Mouse (Mus musculus) cerebellum, adult 18-20 months (tissue): ENCODE measurements around the gene Erg28.

Experiments used
- DNase-seq, 2 experiments: peaks; one replicate each; pipeline ENCODE4 v3.0.0; 2021

Erg28 gene

DNA sequence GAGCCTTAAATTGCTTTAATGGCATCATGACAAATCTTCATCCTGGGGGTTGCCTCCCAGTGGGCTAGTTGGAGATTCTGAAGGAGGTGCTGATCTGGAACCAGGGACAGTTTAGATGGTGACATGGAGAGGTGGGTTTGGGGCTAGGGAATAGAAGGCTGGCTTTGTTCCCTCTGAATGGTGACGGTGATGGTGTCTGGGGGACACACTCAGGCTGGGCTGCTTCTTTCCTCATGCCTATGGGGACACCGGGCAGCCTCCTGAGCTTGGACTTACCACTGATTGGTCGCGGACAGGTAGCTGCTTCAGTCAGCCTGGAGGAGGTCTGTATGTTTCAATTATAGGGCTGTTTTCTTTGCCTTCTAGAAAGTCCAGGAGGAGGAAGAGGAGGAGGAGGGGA is 12.7 kb downstream of the Erg28 start:
- no peak for DNase-seq

DNA sequence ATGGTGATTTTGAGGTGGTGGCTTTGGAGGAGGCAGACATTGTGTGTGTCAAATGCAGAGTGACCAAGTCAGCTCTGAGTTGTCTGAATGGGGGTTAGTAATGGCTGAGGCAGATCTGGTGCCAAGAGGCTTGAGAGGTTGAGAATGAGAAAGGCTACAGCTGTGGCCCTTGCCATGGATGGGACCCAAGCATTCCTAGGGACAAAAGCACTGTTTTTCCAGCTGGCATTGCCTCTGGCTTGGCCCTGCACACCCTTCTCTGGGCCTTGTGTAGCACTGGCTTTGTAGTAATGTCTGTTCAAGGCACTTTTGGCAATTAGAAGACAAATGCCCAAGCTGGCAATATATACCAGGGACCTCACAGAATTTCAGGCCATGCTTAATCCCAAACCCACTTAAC is 13.4 kb downstream of the Erg28 start:
- no peak for DNase-seq

DNA sequence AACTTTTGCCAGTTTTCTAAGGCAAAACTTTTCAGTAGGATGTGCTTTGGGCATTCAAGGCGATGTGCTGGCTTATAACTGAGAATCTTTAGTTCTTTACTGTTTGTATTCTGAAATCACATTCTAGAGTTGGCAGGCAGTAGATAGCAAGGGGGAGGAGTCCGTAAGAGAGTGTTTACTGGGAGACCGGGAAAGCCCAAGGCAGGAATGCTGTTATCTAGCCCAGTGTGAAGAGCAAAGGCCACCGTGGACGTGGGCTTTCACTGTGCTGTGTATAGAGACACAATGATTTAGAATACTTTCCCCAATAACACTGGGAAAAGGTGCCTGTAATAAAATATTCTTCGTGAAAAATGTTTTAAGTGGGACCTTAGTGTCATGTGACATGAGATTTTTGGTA is 14.6 kb downstream of the Erg28 start:
- DNase-seq: no peak

DNA sequence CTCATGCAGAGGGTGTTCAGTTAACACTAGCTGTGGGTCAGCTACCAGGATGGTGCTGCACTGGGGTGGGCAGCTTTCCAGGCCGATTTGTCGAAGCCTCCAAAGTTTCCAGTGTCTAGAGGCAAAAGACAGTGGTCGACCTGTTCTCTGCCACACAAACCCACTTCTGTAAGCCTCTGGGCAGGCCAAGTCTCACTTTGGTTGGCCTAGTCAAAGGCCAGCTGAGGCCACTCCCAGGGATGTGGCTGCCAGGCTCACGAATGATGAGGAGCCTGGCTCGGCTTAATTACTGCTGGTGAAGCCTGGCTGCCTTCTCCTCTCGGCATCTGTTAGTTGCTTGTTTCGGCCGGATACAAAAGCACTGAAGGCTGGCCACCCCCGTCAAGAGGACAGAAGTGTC is 24.3 kb downstream of the Erg28 start:
- DNase-seq: no peak

DNA sequence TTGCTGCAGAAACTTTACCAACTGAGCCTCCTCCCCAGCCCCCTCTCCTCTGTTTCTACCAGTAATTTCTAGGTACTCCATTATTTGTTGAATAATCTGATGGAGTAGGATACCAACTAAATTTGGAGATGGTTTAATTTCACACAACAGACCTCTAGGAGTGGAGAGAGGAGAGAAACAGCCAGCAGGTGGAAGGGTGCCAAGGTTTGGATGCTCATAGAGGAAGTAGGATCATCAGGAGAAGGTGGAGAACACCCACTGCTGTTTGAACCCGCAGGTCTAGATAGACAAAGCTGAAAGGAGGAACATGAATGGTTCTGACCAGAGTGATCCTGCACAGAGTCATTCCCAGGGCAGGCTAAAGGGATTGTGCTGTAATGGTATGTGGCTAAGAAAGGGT is 28.8 kb downstream of the Erg28 start:
- DNase-seq: no peak

DNA sequence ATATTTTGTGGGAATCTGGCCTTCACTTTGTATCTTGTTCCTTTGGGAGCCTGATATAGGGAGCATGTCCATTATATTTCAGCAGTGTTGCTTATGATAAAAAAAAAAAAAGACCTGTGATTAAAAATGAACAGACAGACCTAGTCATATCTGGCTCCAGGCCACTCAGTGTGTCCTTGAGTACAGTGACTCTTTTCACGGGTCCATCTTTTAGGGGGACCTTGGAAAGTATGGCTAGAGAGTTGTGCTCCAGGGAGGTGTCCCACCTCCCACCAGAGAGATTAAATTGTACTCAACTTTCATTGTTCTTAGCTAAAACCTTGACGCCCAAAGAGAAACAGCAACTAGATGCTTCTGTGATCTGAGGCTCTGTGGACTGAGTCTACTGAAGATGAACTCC is 30.3 kb downstream of the Erg28 start:
- DNase-seq: no peak

DNA sequence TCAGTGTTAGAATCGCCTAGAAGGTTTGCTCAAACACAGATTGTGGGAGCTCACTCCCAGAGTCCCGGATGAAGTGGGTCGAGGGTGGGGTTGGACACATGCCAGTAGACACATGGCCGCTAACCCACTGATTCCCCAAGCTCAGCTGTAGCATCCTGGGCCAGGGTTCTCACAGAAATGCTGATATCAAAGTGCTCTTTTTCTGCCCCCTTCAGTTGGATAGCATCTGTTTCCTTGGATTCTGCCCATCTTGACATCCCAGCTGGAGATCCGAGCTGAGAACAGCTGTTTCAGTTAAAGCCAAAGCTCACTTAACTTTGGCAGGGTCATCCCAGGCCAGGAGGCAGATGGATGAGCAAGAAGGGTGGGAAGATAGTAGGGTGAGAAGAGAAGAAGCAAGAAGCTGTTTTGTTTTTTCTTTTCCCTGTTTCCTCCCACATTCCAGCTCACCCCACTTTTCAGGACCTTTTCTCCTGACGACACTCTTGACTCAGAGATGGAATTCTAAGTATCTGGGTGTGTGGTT is 31.5 kb downstream of the Erg28 start:
- no peak for DNase-seq

DNA sequence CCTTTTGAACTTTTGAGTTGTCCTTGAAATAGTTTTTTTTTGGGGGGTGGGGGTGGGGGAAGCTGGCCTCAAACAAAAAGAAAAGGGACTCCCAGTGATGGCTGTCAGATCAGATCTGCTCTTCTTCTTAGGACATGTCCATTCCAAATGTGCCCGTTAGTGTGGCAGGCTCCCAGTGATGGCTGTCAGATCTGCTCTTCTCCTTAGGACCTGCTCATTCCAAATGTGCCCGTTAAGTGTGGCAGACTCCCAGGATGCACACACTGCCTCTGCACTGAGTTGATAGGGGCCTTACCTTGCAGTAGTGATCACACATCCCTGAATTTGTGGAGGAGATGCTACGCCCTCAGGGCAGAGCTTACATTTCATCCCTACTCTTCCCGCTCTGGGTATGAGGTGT is 32.2 kb downstream of the Erg28 start:
- DNase-seq: no peak

DNA sequence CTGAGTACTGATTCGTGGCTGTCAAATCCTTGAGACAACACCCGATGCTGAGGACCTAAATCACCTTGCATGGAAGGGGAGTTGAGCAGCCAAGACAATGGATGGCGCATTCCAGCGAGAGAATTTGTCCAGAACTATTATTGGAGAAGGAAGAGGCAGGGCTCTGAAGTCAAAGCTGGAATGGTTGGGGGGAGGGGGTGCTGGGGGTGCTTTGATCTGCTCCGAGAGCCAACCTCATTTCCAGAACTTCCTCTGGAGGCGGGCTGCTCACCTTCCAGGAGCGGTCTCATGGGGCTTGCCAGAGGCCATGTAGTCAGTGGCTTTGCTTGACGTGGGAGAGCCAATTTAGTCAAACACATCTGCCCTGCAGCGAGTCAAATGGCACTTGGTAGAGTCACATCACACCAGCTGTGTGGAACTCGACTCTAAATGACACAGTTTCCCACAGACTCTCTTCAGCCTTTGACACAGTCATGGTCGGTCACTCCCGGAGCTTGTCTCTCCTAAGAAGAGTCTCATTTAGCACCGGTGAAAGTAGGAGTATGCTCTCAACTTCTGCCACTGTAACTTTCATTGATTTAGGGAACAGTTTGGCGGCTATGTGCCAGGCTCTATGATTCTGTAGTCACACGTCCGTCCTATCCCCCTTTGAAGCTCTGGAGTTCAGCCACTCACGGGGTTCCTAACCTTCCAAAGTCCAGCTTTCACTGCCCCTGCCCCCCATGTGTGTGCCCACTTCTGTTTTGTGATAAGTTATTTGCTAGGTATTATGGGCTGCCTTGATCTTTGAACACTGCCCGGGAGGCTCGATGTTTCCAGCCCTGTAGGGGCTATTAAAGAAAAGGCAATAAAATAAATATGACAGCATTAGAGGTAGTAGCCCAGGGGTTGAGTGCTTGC is 39.2 kb downstream of the Erg28 start:
- DNase-seq: no peak

DNA sequence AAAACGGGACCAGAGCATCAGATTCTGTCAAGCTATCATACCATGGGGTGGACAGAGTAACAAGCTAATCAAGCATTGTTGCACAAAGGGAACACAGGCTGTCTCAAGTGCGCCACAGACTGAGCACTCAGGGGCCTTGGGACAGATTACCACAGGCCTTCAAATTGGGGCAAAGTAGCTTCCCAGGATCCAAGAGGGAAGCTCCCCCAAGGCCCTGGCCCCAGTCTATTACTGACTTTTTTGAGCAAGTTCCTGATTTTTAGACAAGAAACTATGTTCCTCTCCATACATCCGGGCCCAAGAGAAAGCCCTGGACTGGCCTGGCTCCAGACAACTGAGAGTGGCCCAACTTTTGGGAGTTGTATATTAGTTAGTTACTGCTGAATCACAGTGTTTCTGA is 42.7 kb downstream of the Erg28 start:
- DNase-seq: no peak

DNA sequence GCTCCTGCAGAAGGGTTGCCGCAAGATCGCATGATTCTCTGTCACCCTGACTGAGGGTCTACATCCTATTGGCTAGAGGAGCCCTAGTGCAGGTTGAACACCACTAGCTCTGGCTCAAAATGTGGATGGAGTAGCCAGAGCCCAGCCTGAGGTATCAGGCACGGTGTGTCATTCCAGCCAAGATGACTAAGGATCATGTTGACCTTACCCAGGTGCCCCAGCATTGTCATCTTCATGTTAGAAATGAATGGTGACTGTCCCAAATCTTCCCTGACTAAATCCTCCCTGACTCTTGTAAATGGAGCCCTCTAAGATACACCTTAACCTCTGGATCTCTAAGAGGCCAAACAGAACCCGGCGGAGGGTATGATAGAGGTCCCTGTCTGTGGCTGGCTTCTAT is 44.6 kb downstream of the Erg28 start:
- DNase-seq: no peak

DNA sequence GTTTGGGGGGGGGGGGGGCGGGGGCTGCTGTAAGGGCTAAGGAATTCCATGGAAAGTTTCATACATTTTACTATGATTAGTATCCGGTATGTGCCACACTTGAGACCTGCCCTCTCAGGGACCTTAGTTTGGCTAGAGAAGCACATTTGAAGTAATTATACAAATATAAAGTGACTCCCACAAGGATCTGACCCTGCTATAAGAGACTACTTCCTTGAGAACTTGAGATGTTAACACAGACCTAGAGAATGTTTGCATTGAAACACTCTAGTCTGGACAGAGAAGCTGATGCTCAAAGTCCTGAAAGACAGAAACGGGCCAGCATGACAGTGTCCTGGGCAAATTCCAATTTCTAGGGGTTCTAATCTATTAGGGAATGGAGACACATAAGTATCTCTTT is 45.4 kb downstream of the Erg28 start:
- DNase-seq: no peak

DNA sequence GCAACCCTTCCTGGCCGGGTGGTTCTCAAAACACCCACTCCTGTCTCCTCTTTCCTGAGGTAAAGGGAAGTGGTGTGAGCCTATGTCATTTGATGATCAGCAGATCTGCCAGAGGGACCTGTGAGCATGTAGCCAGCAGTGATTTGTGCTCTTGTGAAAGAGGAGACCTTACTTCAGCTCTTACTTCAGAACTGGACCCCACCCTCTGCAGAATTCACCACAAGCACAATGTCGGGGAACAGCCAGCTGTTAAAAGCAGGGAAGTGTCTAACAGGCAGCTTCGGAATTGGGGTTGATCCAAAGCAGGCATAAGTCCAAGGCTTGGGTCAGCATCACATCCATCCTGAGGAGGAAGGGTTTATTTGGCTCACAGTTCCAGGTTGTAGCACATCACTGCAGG is 53.0 kb downstream of the Erg28 start:
- DNase-seq: no peak

DNA sequence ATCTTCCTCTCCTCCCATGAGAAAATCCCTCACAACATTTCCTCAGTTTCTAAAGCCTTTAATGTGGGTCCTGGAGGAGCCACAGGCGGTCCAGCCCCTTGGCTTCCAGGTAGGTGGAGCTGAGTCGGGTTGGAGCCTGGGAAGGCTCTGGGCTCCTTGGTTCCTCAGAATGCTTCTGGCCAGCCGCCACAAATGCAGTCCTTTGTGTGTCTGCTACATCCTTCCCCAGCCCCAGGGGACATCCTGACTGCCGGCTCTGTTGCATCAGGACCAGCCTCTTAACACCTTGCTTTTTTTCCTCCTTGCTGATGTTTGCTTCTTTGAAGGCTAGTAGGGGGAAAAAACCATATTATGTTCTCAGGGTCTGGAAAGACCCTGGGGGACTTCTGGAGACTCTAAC is 56.6 kb downstream of the Erg28 start:
- DNase-seq: no peak

DNA sequence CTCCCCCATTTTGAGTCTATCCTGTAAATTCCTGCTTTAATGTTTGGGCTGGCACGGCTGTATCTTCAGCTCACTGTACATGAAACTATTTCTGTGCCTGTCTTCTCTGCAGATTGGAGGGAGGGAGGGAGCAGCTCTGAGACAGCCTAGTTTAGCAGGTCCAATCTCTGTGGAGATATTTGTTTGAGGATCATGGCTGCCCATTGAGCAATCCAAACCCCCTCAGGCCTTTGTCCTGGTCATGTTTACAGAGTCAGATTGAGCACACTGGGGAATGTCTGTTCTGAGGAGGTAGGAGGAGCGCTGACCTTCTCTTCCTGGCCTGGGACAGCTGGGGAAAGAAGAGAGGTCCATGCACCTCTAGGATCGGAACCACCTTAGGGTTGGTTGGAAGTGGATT is 58.1 kb downstream of the Erg28 start:
- DNase-seq: no peak
